Mouse (Mus musculus) liver, adult 2 months (tissue): ENCODE data around the gene Nlrp6.

Experiments
- CTCF ChIP-seq: fragments of 200-500 bp; IDR thresholded peaks from 2 replicates; pipeline ENCODE4 v1.5.1; 2011; ENCODE audit warnings: low read depth, low read length, control low read depth
- POLR2A ChIP-seq: fragments of 200-500 bp; IDR thresholded peaks from 2 replicates; pipeline ENCODE4 v1.6.1; 2011; ENCODE audit warnings: low read length, control low read depth; ENCODE audit not compliant: insufficient read depth; ENCODE audit errors: extremely low read depth

- TF ChIP-seq CTCF (no peak), POLR2A (0 out of 2 replicates have a peak, but pooled peaks have one; percentile 52)
Measured at GRCm38 (mm10) chr7:140908181-140908580, 12.5 kb upstream of the Nlrp6 start.
